Mouse (Mus musculus): Measurements from ENCODE around the gene Gm4981.
"Not testable (repeated sequence)": the region's sequence is repeated elsewhere in the genome, so short reads cannot be mapped to it uniquely, and the experiment has no call there.

DNA sequence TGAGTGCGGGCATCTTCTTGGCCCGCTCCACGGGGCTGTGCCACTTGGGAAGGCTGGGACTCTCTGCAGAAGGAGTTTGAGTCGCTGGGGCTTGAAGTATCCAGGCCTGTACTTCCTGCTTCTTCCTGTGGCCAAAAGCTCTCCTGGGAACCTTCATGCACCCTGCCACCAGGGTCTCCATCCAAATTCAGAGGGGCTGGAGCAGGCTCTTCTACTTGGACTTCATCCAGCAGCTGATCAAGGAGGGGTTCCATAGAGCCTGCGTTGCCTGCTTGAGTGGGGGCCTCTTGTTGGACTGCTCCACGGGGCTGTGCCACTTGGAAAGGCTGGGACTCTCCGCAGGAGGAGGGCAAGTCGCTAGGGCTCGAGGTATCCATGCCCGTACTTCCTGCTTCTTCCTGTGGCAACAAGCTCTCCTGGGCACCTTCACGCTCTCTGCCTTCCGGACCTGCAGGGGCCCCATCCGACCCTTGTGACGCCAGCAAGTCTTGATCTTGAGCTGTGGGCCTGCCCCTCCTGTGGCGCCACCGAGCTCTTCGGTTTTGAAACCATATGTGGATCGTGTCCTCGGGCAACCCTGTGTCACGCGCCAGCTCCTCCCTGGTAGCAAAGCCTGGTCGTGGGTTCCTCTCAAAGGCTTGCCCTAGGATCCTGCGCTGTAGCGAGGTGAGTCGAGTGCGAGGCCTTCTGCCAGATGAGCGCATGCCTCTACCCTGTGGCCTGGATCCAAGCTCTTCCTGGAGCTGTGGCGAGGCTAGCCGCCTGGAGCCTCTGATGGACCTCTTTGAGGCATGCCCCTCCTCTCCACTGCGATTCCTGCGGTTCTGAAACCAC is 12.3 kb downstream of the Gm4981 start:
- not testable (repeated sequence) for TF ChIP-seq POLR2A (IDR thresholded peaks at IDR 0.05; ENCODE audit: low read depth, low read length); CTCF (IDR thresholded peaks at IDR 0.05; ENCODE audit: extremely low read depth, insufficient read depth, insufficient read length, insufficient replicate concordance)
